Mouse (Mus musculus) heart, embryonic 14.5 days (tissue): ENCODE data around the gene Dusp13. TPM values are rescaled to one million over a fixed set of nuclear protein-coding genes. Genes with fewer than 3 reads are reported as not detected.

Experiments
- ATAC-seq: fragments of 200-750 bp; cut with Nextera tagmentation; 2 replicates; pipeline ENCODE4 v1.8.0; 2017; ENCODE audit warnings: low read depth, moderate TSS enrichment; ENCODE audit not compliant: insufficient number of reproducible peaks, insufficient read depth, low FRiP score
- H3K27ac ChIP-seq, 2 experiments: fragments of 200-500 bp in 1 of 2; fragments of 300-500 bp in 1 of 2; sonication (generic) in 1 of 2; replicated peaks in 1 of 2; 2 replicates each; pipeline ENCODE4 v1.5.1; 2012 to 2014; ENCODE audit warnings: low read depth in 2 of 2, low read length in 2 of 2, control low read depth in 1 of 2, mild to moderate bottlenecking in 1 of 2, mixed read lengths in 1 of 2; ENCODE audit not compliant: control insufficient read depth in 1 of 2, insufficient read depth in 1 of 2
- H3K27me3 ChIP-seq: fragments of 300-500 bp; sonication (generic); 2 replicates; pipeline ENCODE4 v1.6.1; 2014; ENCODE audit warnings: mild to moderate bottlenecking, low read length, control low read depth; ENCODE audit not compliant: control insufficient read depth, insufficient read depth
- H3K36me3 ChIP-seq: fragments of 300-500 bp; sonication (generic); 2 replicates; pipeline ENCODE4 v1.6.1; 2014; ENCODE audit warnings: mild to moderate bottlenecking, control low read depth, low read length, mixed read lengths; ENCODE audit not compliant: control insufficient read depth, insufficient read depth
- H3K4me1 ChIP-seq, 2 experiments: fragments of 200-500 bp in 1 of 2; fragments of 300-500 bp in 1 of 2; sonication (generic) in 1 of 2; 2 replicates each; pipeline ENCODE4 v1.6.1; 2012 to 2014; ENCODE audit warnings: low read length in 2 of 2, control low read depth in 1 of 2, mixed read lengths in 1 of 2; ENCODE audit not compliant: control insufficient read depth in 2 of 2, insufficient read depth in 2 of 2
- H3K4me2 ChIP-seq: fragments of 300-500 bp; sonication (generic); 2 replicates; pipeline ENCODE4 v1.6.1; 2014; ENCODE audit warnings: mild to moderate bottlenecking, low read length
- H3K4me3 ChIP-seq, 2 experiments: fragments of 200-500 bp in 1 of 2; fragments of 300-500 bp in 1 of 2; sonication (generic) in 1 of 2; 2 replicates each; pipeline ENCODE4 v1.5.1; 2012 to 2014; ENCODE audit warnings: low read length in 2 of 2, mild to moderate bottlenecking in 2 of 2, control low read depth in 1 of 2, low read depth in 1 of 2, moderate library complexity in 1 of 2; ENCODE audit not compliant: control insufficient read depth in 1 of 2, insufficient read depth in 1 of 2
- H3K9ac ChIP-seq: fragments of 300-500 bp; sonication (generic); 2 replicates; pipeline ENCODE4 v1.6.1; 2014; ENCODE audit warnings: mild to moderate bottlenecking, low read length
- H3K9me3 ChIP-seq: fragments of 300-500 bp; sonication (generic); 2 replicates; pipeline ENCODE4 v1.6.1; 2016; ENCODE audit warnings: low read length, control low read depth; ENCODE audit not compliant: control insufficient read depth
- WGBS: fragments of 180-500 bp; shearing (Covaris S2); extraction: QIAGEN DNeasy Blood & Tissue Kit; methylation state at CpG from one replicate; pipeline ENCODE4 v1.1.7; 2014; 5-methylcytosine and 5-hydroxymethylcytosine counted together
- polyA plus RNA-seq: library from polyadenylated mRNA; unstranded; fragments of >200 nt; fragmentation: Nextera tagmentation; extraction: Ambion mirVana; gene quantifications from 2 replicates; pipeline ENCODE4 v1.2.1, GENCODE M21; 2014

Gene Dusp13
- polyA plus RNA-seq, 1 experiment from 2014 or later = not detected

DNA sequence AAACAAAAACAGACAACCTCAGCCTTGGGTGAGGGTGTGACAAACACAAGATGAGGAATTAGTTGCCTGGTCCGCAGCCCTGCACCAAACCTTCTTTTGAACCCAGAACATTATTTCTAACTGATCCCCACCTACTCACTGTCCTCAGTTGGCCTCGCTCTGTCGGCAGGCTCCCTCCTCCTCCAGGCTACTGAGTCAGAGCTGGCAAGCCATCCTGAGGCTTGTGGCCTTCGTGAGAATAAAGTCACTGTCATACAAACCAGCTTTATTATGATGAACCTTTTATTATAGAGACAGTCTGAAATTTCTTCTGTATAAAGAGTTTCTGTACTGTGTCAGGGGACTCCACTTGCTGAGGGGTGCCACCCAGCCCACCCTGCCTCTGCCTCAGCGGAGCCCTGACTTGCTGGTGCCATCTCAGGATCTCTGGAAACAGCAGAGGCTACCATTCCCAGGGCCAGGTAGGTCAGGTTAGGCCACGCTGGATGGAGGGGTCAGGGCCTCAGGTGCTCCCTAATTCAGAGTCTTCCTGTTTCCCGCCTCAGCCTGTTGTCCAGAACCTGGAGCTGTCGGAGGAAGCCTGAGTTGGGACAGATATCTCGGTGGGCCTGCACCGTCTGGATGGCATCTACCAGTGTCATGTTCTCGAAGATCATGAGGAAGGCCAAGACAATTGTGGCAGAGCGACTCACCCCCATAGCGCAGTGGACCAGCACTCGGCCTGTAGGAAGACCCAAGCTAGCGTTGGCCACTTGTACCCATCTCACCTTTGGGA lies 17.7 kb downstream of the Dusp13 start:
- Histone ChIP-seq H3K4me1 (peaks cover 8 to 10% of the 10 kb centered on the region in 2 experiments; a peak in 3 of 4 replicates), H3K27me3 (no peaks in the 10 kb centered on the region), H3K36me3 (no peaks in the 10 kb centered on the region), H3K9ac (no peak overlapping the region), H3K4me3 (no peak overlapping the region), H3K27ac (no peak overlapping the region), H3K9me3 (peaks cover 4% of the 10 kb centered on the region; the same call in 1 of the 2 replicates), H3K4me2 (no peak overlapping the region)
- 85% methylated on average over 15 of the region's 15 CpGs for WGBS
- no peak for ATAC-seq

DNA sequence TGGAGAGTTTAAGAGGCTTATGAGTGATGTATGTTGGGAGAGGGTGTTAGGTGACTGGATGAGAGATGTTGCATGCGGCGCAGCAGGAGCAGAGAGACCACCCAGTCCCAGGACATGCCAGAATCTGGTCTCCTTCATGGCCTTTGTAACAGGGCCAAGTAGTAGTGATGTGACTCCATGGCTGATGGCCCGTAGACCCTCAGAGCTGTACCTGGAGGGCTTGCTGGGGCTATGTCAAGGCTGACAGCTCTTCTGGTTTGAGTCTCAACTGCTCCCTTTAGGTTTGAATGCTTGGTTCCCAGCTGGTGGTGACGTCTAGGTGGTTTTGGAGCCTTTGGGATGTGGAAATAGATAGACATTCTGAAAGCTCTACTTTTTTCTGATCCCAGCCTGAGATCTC lies 21.0 kb downstream of the Dusp13 start:
- H3K27ac ChIP-seq = no peak overlapping the region
- no peaks in the 10 kb centered on the region for H3K27me3 ChIP-seq
- H3K9ac ChIP-seq = no peak overlapping the region
- H3K9me3 ChIP-seq = peaks cover 4% of the 10 kb centered on the region; the same call in 1 of the 2 replicates
- no peak overlapping the region for H3K4me2 ChIP-seq
- ATAC-seq = no peak
- H3K36me3 ChIP-seq = no peaks in the 10 kb centered on the region
- WGBS = 92% methylated on average over 4 of the region's 4 CpGs
- H3K4me3 ChIP-seq = no peak overlapping the region
- H3K4me1 ChIP-seq = peaks cover 8 to 10% of the 10 kb centered on the region in 2 experiments; a peak in 3 of 4 replicates

- no peak overlapping the region for H3K27ac ChIP-seq
- ATAC-seq = no peak
Measured at GRCm38 (mm10) chr14:21729031-21729732, 21.8 kb downstream of the Dusp13 start.

GRCm38 (mm10) chr14:21722021-21722698 lies 28.8 kb downstream of the Dusp13 start:
- Histone ChIP-seq H3K9me3 (peaks cover 6% of the 10 kb centered on the region), H3K27ac (no peak overlapping the region), H3K9ac (no peak overlapping the region), H3K27me3 (no peaks in the 10 kb centered on the region), H3K4me1 (peaks cover 13 to 24% of the 10 kb centered on the region in 2 experiments), H3K4me3 (no peak overlapping the region), H3K36me3 (0 out of 2 replicates have a peak, but pooled peaks cover 3% of the 10 kb centered on the region), H3K4me2 (no peak overlapping the region)
- ATAC-seq = no peak
- WGBS = 88% methylated on average over 8 of the region's 8 CpGs

More at GRCm38 (mm10) chr14:21729031-21729732, 21.8 kb downstream of the Dusp13 start:
- H3K9ac ChIP-seq = no peak overlapping the region
- peaks cover 4% of the 10 kb centered on the region; the same call in 1 of the 2 replicates for H3K9me3 ChIP-seq
- H3K4me1 ChIP-seq = peaks cover 8 to 12% of the 10 kb centered on the region in 2 experiments; a peak in 3 of 4 replicates
- 39% methylated on average over 6 of the region's 6 CpGs for WGBS
- H3K27me3 ChIP-seq = no peaks in the 10 kb centered on the region
- H3K4me3 ChIP-seq = no peak overlapping the region
- H3K4me2 ChIP-seq = no peak overlapping the region
- no peaks in the 10 kb centered on the region for H3K36me3 ChIP-seq

DNA sequence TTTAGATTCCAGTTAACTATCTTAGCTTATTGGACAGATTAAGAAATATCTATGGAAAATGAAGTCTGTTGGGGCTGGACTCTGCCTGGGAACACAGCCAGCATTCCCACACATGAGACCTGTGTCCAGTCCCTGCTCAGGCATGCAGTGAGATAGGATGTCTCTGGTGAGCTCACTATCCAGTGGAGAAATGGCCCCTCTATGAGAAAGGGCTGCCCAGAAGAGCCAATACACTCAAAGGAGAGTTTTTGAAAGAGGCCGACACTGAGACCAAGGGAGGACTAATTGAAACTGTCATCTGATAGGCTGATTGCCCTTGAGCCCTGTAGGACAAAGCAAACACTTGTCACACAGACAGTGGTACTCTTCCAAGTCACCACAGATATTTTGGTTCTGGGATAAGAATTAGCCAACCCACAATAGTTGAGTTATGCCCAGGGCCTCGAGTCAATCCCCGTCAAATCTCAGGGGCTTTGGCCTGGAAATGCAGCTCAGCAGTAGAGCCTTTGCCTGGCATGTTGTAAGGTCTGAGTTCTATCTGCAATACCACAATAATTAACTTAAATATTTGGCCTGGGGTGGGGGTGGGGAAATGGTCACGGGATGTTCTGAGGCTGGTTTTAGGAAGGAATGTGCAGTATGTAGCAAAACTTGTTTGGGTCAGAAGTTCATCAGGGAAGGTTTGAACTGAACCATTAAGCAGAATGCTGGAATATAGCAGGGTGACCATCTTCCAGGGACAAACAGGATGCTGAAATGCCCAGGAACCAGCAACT lies 30.4 kb downstream of the Dusp13 start:
- no peak overlapping the region for H3K4me3 ChIP-seq
- H3K27ac ChIP-seq = peak overlapping the region in 1 of 2 experiments; percentile 60; a peak in 3 of 4 replicates
- no peak overlapping the region for H3K9ac ChIP-seq
- ATAC-seq = no peak
- H3K36me3 ChIP-seq = 0 out of 2 replicates have a peak, but pooled peaks cover 3% of the 10 kb centered on the region
- peak overlapping the region; percentile 51; the same call in 1 of the 2 replicates for H3K4me2 ChIP-seq
- 34% methylated on average over 4 of the region's 4 CpGs for WGBS
- no peaks in the 10 kb centered on the region for H3K27me3 ChIP-seq
- H3K9me3 ChIP-seq = peaks cover 6% of the 10 kb centered on the region
- H3K4me1 ChIP-seq = peaks cover 13 to 24% of the 10 kb centered on the region in 2 experiments

- Histone ChIP-seq H3K27me3 (no peaks in the 10 kb centered on the region), H3K9ac (0 out of 2 replicates have a peak overlapping the region, but pooled peaks have one; percentile 10), H3K9me3 (peaks cover 6% of the 10 kb centered on the region), H3K4me3 (no peak overlapping the region), H3K27ac (peak overlapping the region; percentile 31 to 60; a peak in 3 of 4 replicates), H3K4me2 (peak overlapping the region; percentile 51), H3K36me3 (0 out of 2 replicates have a peak, but pooled peaks cover 3% of the 10 kb centered on the region), H3K4me1 (peaks cover 13 to 24% of the 10 kb centered on the region in 2 experiments)
- 9% methylated on average over 17 of the region's 17 CpGs for WGBS
- ATAC-seq = no peak
Measured at GRCm38 (mm10) chr14:21719646-21720383, 31.2 kb downstream of the Dusp13 start.
